Mouse (Mus musculus): ENCODE data around the gene Cnpy1. TPM values are rescaled to one million over a fixed set of nuclear protein-coding genes. Genes with fewer than 3 reads are reported as not detected.

Cnpy1 gene
- total RNA-seq, 2 experiments from 2014 or later: not detected

GRCm38 (mm10) chr5:28195473-28195872, 50.1 kb downstream of the Cnpy1 start:
- no peak for DNase-seq
- intact Hi-C loops (cut with DNase I): loop anchor here (5.0 kb wide), 1 partner anchor 432 kb away; no protein-coding TSS in a partner anchor

- DNase-seq: no peak
- intact Hi-C loops (cut with DNase I): no loop called here
Observed at GRCm38 (mm10) chr5:28192099-28192454, 53.5 kb downstream of the Cnpy1 start.

GRCm38 (mm10) chr5:28191201-28192098, 54.2 kb downstream of the Cnpy1 start:
- DNase-seq: no peak
- intact Hi-C loops (cut with DNase I): no loop called here

GRCm38 (mm10) chr5:28179237-28179790, 66.3 kb downstream of the Cnpy1 start:
- intact Hi-C loops (cut with DNase I): no loop called here
- no peak for DNase-seq

GRCm38 (mm10) chr5:28178322-28178721, 67.3 kb downstream of the Cnpy1 start:
- intact Hi-C loops (cut with DNase I): no loop called here
- DNase-seq: no peak

GRCm38 (mm10) chr5:28176585-28176984, 69.0 kb downstream of the Cnpy1 start:
- no peak for DNase-seq
- intact Hi-C loops (cut with DNase I): no loop called here

GRCm38 (mm10) chr5:28176023-28176422, 69.6 kb downstream of the Cnpy1 start:
- DNase-seq: no peak
- intact Hi-C loops (cut with DNase I): no loop called here

- intact Hi-C loops (cut with DNase I): no loop called here
- DNase-seq: no peak
Observed at GRCm38 (mm10) chr5:28175570-28175919, 70.1 kb downstream of the Cnpy1 start.

- no peak for DNase-seq
- intact Hi-C loops (cut with DNase I): no loop called here
Observed at GRCm38 (mm10) chr5:28174876-28175569, 70.6 kb downstream of the Cnpy1 start.

GRCm38 (mm10) chr5:28174086-28174485, 71.5 kb downstream of the Cnpy1 start:
- intact Hi-C loops (cut with DNase I): no loop called here
- no peak for DNase-seq

GRCm38 (mm10) chr5:28173674-28174073, 71.9 kb downstream of the Cnpy1 start:
- intact Hi-C loops (cut with DNase I): no loop called here
- no peak for DNase-seq

- intact Hi-C loops (cut with DNase I): no loop called here
- no peak for DNase-seq
Observed at GRCm38 (mm10) chr5:28172921-28173670, 72.5 kb downstream of the Cnpy1 start.

- no peak for DNase-seq
- intact Hi-C loops (cut with DNase I): no loop called here
Observed at GRCm38 (mm10) chr5:28172261-28172920, 73.2 kb downstream of the Cnpy1 start.

- no peak for DNase-seq
- intact Hi-C loops (cut with DNase I): no loop called here
Observed at GRCm38 (mm10) chr5:28171667-28172066, 73.9 kb downstream of the Cnpy1 start.

GRCm38 (mm10) chr5:28170892-28171291, 74.7 kb downstream of the Cnpy1 start:
- no peak for DNase-seq
- intact Hi-C loops (cut with DNase I): no loop called here

- intact Hi-C loops (cut with DNase I): no loop called here
- DNase-seq: no peak
Observed at GRCm38 (mm10) chr5:28170081-28170480, 75.5 kb downstream of the Cnpy1 start.

- intact Hi-C loops (cut with DNase I): no loop called here
- DNase-seq: no peak
Observed at GRCm38 (mm10) chr5:28169166-28169801, 76.3 kb downstream of the Cnpy1 start.

GRCm38 (mm10) chr5:28168253-28169165, 77.1 kb downstream of the Cnpy1 start:
- intact Hi-C loops (cut with DNase I): no loop called here
- DNase-seq: peak; percentile 10 to 40
